In genomic region chr17:65884061-65884669, GRCm38 (mm10) we compare ENCODE assay signal across 8 mouse cellular contexts. TPM values are rescaled to one million over a fixed set of nuclear protein-coding genes. Genes with fewer than 3 reads are reported as not detected.
DNase-seq lines count a peak whose midpoint lies in the region; ATAC-seq and TF ChIP-seq lines count a peak whose summit lies in the region.

No protein-coding gene starts in this region.

- H3K36me3 ChIP-seq in ES-Bruce4 (ENCODE audit: control insufficient read depth, insufficient read depth, low read length, poor library complexity, severe bottlenecking), result no peaks in the 10 kb centered on the region
- H3K36me3 ChIP-seq in embryonic facial prominence, embryonic 12.5 days, result no peaks in the 10 kb centered on the region
- H3K36me3 ChIP-seq in limb, embryonic 12.5 days, result no peaks in the 10 kb centered on the region
- no peaks in the 10 kb centered on the region for H3K36me3 ChIP-seq in midbrain, embryonic 16.5 days (ENCODE audit: control insufficient read depth, insufficient read depth, low read length)
- no peaks in the 10 kb centered on the region for H3K36me3 ChIP-seq in thymus, adult 2 months (ENCODE audit: control insufficient read depth, insufficient read depth, low read length)

- no peaks in the 10 kb centered on the region for H3K4me1 ChIP-seq in ES-Bruce4 (ENCODE audit: control insufficient read depth, insufficient read depth, low read length)
- peaks cover 16% of the 10 kb centered on the region; the same call in 1 of the 2 replicates for H3K4me1 ChIP-seq in embryonic facial prominence, embryonic 12.5 days
- H3K4me1 ChIP-seq in limb, embryonic 12.5 days (replicated peaks), result peaks cover 21% of the 10 kb centered on the region
- H3K4me1 ChIP-seq in midbrain, embryonic 16.5 days (ENCODE audit: control insufficient read depth, insufficient read depth, low read length), result peaks cover 28% of the 10 kb centered on the region
- peaks cover 14% of the 10 kb centered on the region for H3K4me1 ChIP-seq in thymus, adult 2 months (replicated peaks; ENCODE audit: control insufficient read depth, insufficient read depth, low read length)

- no peak for TF ChIP-seq EP300 in ES-Bruce4 (IDR thresholded peaks at IDR 0.05; ENCODE audit: insufficient read depth, low read depth, low read length)

- peak overlapping the region; percentile 82 for H3K9ac ChIP-seq in ES-Bruce4 (ENCODE audit: low read depth, poor library complexity, severe bottlenecking)
- H3K9ac ChIP-seq in embryonic facial prominence, embryonic 12.5 days, result peak overlapping the region; percentile 83
- H3K9ac ChIP-seq in limb, embryonic 12.5 days (replicated peaks), result peak overlapping the region; percentile 86
- H3K9ac ChIP-seq in midbrain, embryonic 16.5 days (ENCODE audit: low read depth, low read length), result peak overlapping the region; percentile 93

- H3K27ac ChIP-seq in ES-Bruce4 (ENCODE audit: insufficient read depth, low read length), result peak overlapping the region; percentile 12; the same call in 1 of the 2 replicates
- peak overlapping the region; percentile 98 for H3K27ac ChIP-seq in embryonic facial prominence, embryonic 12.5 days
- peak overlapping the region; percentile 90 for H3K27ac ChIP-seq in limb, embryonic 12.5 days
- peak overlapping the region; percentile 92 for H3K27ac ChIP-seq in midbrain, embryonic 16.5 days (ENCODE audit: low read length)
- H3K27ac ChIP-seq in thymus, adult 2 months (ENCODE audit: control insufficient read depth, insufficient read depth, low read length), result no peak overlapping the region

- H3K9me3 ChIP-seq in ES-Bruce4 (replicated peaks; ENCODE audit: control insufficient read depth, insufficient read depth, low read length, poor library complexity, severe bottlenecking), result no peaks in the 10 kb centered on the region
- no peaks in the 10 kb centered on the region for H3K9me3 ChIP-seq in embryonic facial prominence, embryonic 12.5 days
- H3K9me3 ChIP-seq in limb, embryonic 12.5 days, result 0 out of 2 replicates have a peak, but pooled peaks cover 4% of the 10 kb centered on the region
- H3K9me3 ChIP-seq in midbrain, embryonic 16.5 days (replicated peaks; ENCODE audit: control insufficient read depth, low read length, poor library complexity, severe bottlenecking), result no peaks in the 10 kb centered on the region

- H3K4me2 ChIP-seq in embryonic facial prominence, embryonic 12.5 days (replicated peaks), result peak overlapping the region; percentile 89
- peak overlapping the region; percentile 96 for H3K4me2 ChIP-seq in limb, embryonic 12.5 days
- H3K4me2 ChIP-seq in midbrain, embryonic 16.5 days (ENCODE audit: low read length), result peak overlapping the region; percentile 92

- no peaks in the 10 kb centered on the region for H3K27me3 ChIP-seq in ES-Bruce4 (ENCODE audit: control insufficient read depth, insufficient read depth, low read length, poor library complexity, severe bottlenecking)
- no peaks in the 10 kb centered on the region for H3K27me3 ChIP-seq in embryonic facial prominence, embryonic 12.5 days
- H3K27me3 ChIP-seq in limb, embryonic 12.5 days, result no peaks in the 10 kb centered on the region
- H3K27me3 ChIP-seq in midbrain, embryonic 16.5 days (ENCODE audit: control insufficient read depth, insufficient read depth, low read depth, low read length), result no peaks in the 10 kb centered on the region
- no peaks in the 10 kb centered on the region for H3K27me3 ChIP-seq in thymus, adult 2 months (ENCODE audit: control insufficient read depth, insufficient read depth, low read length)

- TF ChIP-seq POLR2A in ES-Bruce4 (IDR thresholded peaks at IDR 0.05; ENCODE audit: insufficient read depth, low read length), result no peak
- 0 out of 2 replicates have a peak, but pooled peaks have one; percentile 16 for TF ChIP-seq POLR2A in thymus, adult 2 months (IDR thresholded peaks at IDR 0.05; ENCODE audit: control insufficient read depth, extremely low read depth, insufficient read depth, low read length, poor library complexity)

- DNase-seq in heart, adult 18-20 months, result peak; percentile 50 to 61
- DNase-seq in heart, adult 11 months, result no peak
- peak; percentile 25 for DNase-seq in heart, postnatal 25 days (ENCODE audit: low spot score)
- DNase-seq in thymus, adult 2 months, result peak; percentile 53

- peak; percentile 16; the same call in 1 of the 2 replicates for ATAC-seq in embryonic facial prominence, embryonic 12.5 days (ENCODE audit: insufficient number of reproducible peaks, insufficient read depth, low FRiP score, low TSS enrichment)
- peak; percentile 21 for ATAC-seq in limb, embryonic 12.5 days (ENCODE audit: insufficient number of reproducible peaks, insufficient read depth, low FRiP score, low TSS enrichment, low read depth)
- ATAC-seq in midbrain, embryonic 16.5 days, result peak; percentile 37

- under 1% methylated on average over 55 of the region's 56 CpGs for WGBS in embryonic facial prominence, embryonic 12.5 days
- WGBS in limb, embryonic 12.5 days, result under 1% methylated on average over 54 of the region's 56 CpGs
- WGBS in midbrain, embryonic 16.5 days, result under 1% methylated on average over 50 of the region's 56 CpGs
- under 1% methylated on average over 56 of the region's 56 CpGs for WGBS in thymus, adult 2 months

- H3K4me3 ChIP-seq in ES-Bruce4 (ENCODE audit: low read depth, low read length), result peak overlapping the region; percentile 97
- peak overlapping the region; percentile 87 for H3K4me3 ChIP-seq in embryonic facial prominence, embryonic 12.5 days
- peak overlapping the region; percentile 93 for H3K4me3 ChIP-seq in limb, embryonic 12.5 days (replicated peaks)
- H3K4me3 ChIP-seq in midbrain, embryonic 16.5 days (ENCODE audit: low read depth, low read length), result peak overlapping the region; percentile 96
- peak overlapping the region; percentile 62 for H3K4me3 ChIP-seq in thymus, adult 2 months (ENCODE audit: control insufficient read depth, insufficient read depth, low read length)

- intact Hi-C loops in heart, postnatal 25 days (cut with DNase I), result loop anchor here (5.0 kb wide), 1 partner anchor 33 kb away; no protein-coding TSS in a partner anchor

- TF ChIP-seq CTCF in ES-Bruce4 (IDR thresholded peaks at IDR 0.05; ENCODE audit: low read depth, low read length), result no peak
- TF ChIP-seq CTCF in thymus, adult 2 months (IDR thresholded peaks at IDR 0.05; ENCODE audit: borderline replicate concordance, control insufficient read depth, extremely low read depth, insufficient read depth, low read length, poor library complexity), result no peak

RNA-seq across cellular contexts. Expression of gene Ralbp1, which starts 1.4 kb away (rescaled TPM):
- 10 to 100 TPM; 35.3 to 36.3 TPM for total RNA-seq in heart, adult 18-20 months (2021)
- polyA plus RNA-seq in ES-Bruce4 (2011; ENCODE audit: insufficient read depth, insufficient read length, low read depth, missing spikeins), result 41.3 and 42.9 TPM in 2 replicates
- 63.0 and 65.7 TPM in 2 replicates for polyA plus RNA-seq in embryonic facial prominence, embryonic 12.5 days (2016; fragmentation: Nextera tagmentation; extraction: Ambion mirVana)
- 10 to 100 TPM; 37.8 to 38.6 TPM for total RNA-seq in heart, postnatal 25 days (2021)
- 57.4 and 57.8 TPM in 2 replicates for polyA plus RNA-seq in limb, embryonic 12.5 days (2016; fragmentation: Nextera tagmentation; extraction: Ambion mirVana)
- polyA plus RNA-seq in midbrain, embryonic 16.5 days (2015; fragmentation: Nextera tagmentation; extraction: Ambion mirVana), result 50.2 and 51.6 TPM in 2 replicates
- polyA plus RNA-seq in thymus, adult 2 months (2012; rRNA removed), result 47.6 and 48.7 TPM in 2 replicates
